Mouse (Mus musculus) embryonic facial prominence, embryonic 14.5 days (tissue): ENCODE data around the gene Plxna2. TPM values are rescaled to one million over a fixed set of nuclear protein-coding genes. Genes with fewer than 3 reads are reported as not detected.

Experiments used
- ATAC-seq: fragments of 200-750 bp; cut with Nextera tagmentation; 2 replicates; pipeline ENCODE4 v1.8.0; 2017; ENCODE audit warnings: low read depth, moderate number of reproducible peaks, moderate TSS enrichment
- DNase-seq: peaks from one replicate; pipeline ENCODE4 v3.0.0-alpha.2; 2015; ENCODE audit warnings: low spot score
- H3K27ac ChIP-seq: fragments of 300-500 bp; sonication (generic); replicated peaks from 2 replicates; pipeline ENCODE4 v1.5.1; 2014; ENCODE audit warnings: low read depth, mild to moderate bottlenecking, low read length, moderate library complexity
- H3K27me3 ChIP-seq: fragments of 300-500 bp; sonication (generic); replicated peaks from 2 replicates; pipeline ENCODE4 v1.6.1; 2014; ENCODE audit warnings: low read length; ENCODE audit not compliant: control insufficient read depth, insufficient read depth
- H3K36me3 ChIP-seq: fragments of 300-500 bp; sonication (generic); 2 replicates; pipeline ENCODE4 v1.6.1; 2014; ENCODE audit warnings: low read length, mixed read lengths; ENCODE audit not compliant: control insufficient read depth, insufficient read depth
- H3K4me1 ChIP-seq: fragments of 300-500 bp; sonication (generic); 2 replicates; pipeline ENCODE4 v1.6.1; 2014; ENCODE audit warnings: antibody characterized with exemption, low read length; ENCODE audit not compliant: control insufficient read depth, insufficient read depth
- H3K4me2 ChIP-seq: fragments of 300-500 bp; sonication (generic); 2 replicates; pipeline ENCODE4 v1.6.1; 2014; ENCODE audit warnings: low read depth, mild to moderate bottlenecking, low read length, moderate library complexity, mixed read lengths
- H3K4me3 ChIP-seq: fragments of 300-500 bp; sonication (generic); 2 replicates; pipeline ENCODE4 v1.5.1; 2014; ENCODE audit warnings: low read depth, mild to moderate bottlenecking, low read length
- H3K9ac ChIP-seq: fragments of 300-500 bp; sonication (generic); 2 replicates; pipeline ENCODE4 v1.6.1; 2014; ENCODE audit warnings: low read depth, mild to moderate bottlenecking, low read length, moderate library complexity, mixed read lengths
- H3K9me3 ChIP-seq: fragments of 300-500 bp; sonication (generic); 2 replicates; pipeline ENCODE4 v1.6.1; 2016; ENCODE audit warnings: low read length; ENCODE audit not compliant: control insufficient read depth
- WGBS: fragments of 180-500 bp; shearing (Covaris S2); extraction: QIAGEN DNeasy Blood & Tissue Kit; methylation state at CpG from one replicate; pipeline ENCODE4 v1.1.7; 2014; 5-methylcytosine and 5-hydroxymethylcytosine counted together
- polyA plus RNA-seq: library from polyadenylated mRNA; unstranded; fragments of >200 nt; fragmentation: Nextera tagmentation; extraction: Ambion mirVana; gene quantifications from 2 replicates; pipeline ENCODE4 v1.2.1, GENCODE M21; 2014

Gene Plxna2
- polyA plus RNA-seq, 1 experiment from 2014 or later, result 12.8 TPM

DNA sequence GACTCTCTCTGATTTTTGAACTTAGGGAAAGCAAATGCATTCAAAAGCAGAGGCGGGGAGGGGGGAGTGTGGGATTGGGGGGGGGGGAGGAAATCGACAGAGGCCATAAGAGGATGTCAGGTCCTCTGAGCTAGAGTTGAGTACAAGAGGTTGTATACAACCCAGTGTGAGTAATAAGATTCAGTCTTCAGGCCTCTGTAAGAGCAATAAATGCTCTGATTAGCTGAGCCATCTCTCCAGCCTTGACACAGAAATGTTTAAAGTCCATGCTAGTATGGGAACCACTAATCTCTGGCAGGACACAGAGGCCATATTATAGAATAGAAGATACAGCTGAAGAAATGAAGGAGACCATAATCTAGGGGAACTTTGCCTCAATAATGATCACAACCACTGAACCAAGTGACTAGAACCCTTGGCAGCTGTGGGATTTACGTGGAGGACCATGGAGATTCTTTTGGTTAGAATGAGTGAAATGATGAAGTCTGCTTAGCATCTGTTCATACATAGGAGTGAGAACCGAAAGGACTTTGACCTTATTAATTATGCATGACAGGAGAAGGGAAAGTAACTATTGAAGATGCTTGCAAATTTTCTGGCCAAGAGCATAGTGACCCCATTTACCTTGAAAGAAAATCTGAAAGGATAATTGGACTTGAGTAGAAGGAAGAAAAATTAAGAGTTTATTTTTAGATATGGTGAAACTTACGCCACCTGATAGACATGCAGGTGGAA is 158.7 kb downstream of the Plxna2 start:
- no peak overlapping the region for H3K4me2 ChIP-seq
- no peak overlapping the region for H3K9ac ChIP-seq
- DNase-seq, result no peak
- H3K4me3 ChIP-seq, result no peak overlapping the region
- H3K27ac ChIP-seq, result no peak overlapping the region
- H3K4me1 ChIP-seq, result no peaks in the 10 kb centered on the region
- H3K36me3 ChIP-seq, result no peaks in the 10 kb centered on the region
- no peaks in the 10 kb centered on the region for H3K9me3 ChIP-seq
- WGBS, result 84% methylated on average over 5 of the region's 5 CpGs
- H3K27me3 ChIP-seq, result no peaks in the 10 kb centered on the region
- ATAC-seq, result no peak

DNA sequence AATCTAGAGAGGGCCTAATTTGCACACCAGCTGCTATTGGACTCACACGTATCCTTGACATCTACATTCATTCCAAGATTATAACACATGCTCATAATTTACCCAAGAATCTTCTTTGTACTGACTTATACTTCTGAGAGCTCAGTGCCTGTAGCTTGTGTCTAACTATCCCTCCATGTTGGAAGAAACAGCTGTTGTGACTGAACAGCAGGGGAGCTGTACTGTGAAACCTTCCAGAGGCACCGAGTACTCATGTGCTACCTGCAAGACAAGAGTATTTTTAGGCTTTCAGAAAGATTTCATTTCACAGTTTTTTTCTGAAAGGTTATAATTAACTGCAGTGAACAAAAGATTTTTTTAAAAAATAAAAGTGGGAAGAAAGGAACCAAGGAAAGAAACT is 159.6 kb downstream of the Plxna2 start:
- DNase-seq, result no peak
- no peaks in the 10 kb centered on the region for H3K9me3 ChIP-seq
- no peak overlapping the region for H3K27ac ChIP-seq
- 77% methylated on average over 2 of the region's 2 CpGs for WGBS
- no peak overlapping the region for H3K4me2 ChIP-seq
- no peaks in the 10 kb centered on the region for H3K36me3 ChIP-seq
- no peak for ATAC-seq
- H3K27me3 ChIP-seq, result no peaks in the 10 kb centered on the region
- no peaks in the 10 kb centered on the region for H3K4me1 ChIP-seq
- no peak overlapping the region for H3K4me3 ChIP-seq
- no peak overlapping the region for H3K9ac ChIP-seq

DNA sequence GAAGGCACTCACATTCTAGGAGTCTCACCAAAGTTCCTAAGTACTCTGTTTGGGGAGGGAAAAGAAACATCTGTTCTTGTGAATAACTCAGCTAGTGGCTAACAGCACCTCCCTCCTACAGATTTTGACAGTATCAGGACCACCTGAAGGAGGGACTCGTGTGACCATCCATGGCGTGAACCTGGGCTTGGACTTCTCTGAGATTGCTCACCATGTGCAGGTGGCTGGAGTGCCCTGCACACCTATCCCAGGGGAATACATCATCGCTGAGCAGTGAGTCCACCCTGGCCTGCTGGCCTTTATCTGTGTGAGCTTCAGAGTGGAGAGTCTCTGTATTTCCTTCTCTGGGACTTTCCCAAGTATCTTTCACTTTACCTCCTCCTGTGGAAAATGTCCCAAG is 162.4 kb downstream of the Plxna2 start:
- H3K4me3 ChIP-seq, result no peak overlapping the region
- no peak overlapping the region for H3K27ac ChIP-seq
- DNase-seq (no peak), ATAC-seq (no peak)
- H3K4me1 ChIP-seq, result no peaks in the 10 kb centered on the region
- no peaks in the 10 kb centered on the region for H3K9me3 ChIP-seq
- no peak overlapping the region for H3K9ac ChIP-seq
- 0 out of 2 replicates have a peak, but pooled peaks cover 3% of the 10 kb centered on the region for H3K36me3 ChIP-seq
- H3K4me2 ChIP-seq, result no peak overlapping the region
- no peaks in the 10 kb centered on the region for H3K27me3 ChIP-seq
- WGBS, result 78% methylated on average over 3 of the region's 3 CpGs

DNA sequence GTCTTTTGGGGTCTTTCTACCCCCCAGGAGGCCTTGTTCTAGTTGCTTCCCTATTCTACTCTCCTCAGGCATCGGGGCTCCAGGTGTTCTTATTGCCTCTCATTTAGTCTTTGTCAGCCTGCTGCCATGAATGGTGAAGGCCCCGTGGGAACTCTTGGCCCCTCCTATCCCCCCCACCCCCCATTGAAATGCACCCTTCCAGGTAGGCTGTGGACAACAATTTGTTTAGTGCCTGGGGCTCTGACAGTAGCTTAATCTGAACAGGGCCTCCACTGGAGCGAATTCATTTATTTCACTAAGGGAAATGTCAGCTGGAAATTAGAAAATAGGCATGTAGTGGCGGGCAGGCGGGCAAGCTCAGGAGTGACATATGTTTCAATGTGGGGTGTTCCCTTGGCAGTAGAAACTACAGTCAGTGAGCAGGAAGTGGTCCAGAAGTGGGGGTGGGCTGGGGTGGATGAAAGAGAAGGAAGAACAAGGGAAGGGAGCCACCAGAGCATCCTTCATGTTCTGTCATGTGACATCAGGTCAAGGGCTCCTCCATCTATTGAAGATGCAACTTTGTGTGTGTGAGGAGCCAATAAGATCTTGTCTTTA is 162.9 kb downstream of the Plxna2 start:
- no peaks in the 10 kb centered on the region for H3K27me3 ChIP-seq
- H3K9ac ChIP-seq, result no peak overlapping the region
- no peak for ATAC-seq
- H3K4me2 ChIP-seq, result no peak overlapping the region
- no peak for DNase-seq
- no peaks in the 10 kb centered on the region for H3K9me3 ChIP-seq
- 0 out of 2 replicates have a peak, but pooled peaks cover 3% of the 10 kb centered on the region for H3K36me3 ChIP-seq
- H3K4me3 ChIP-seq, result no peak overlapping the region
- H3K4me1 ChIP-seq, result no peaks in the 10 kb centered on the region
- 66% methylated on average over 5 of the region's 5 CpGs for WGBS
- H3K27ac ChIP-seq, result no peak overlapping the region

DNA sequence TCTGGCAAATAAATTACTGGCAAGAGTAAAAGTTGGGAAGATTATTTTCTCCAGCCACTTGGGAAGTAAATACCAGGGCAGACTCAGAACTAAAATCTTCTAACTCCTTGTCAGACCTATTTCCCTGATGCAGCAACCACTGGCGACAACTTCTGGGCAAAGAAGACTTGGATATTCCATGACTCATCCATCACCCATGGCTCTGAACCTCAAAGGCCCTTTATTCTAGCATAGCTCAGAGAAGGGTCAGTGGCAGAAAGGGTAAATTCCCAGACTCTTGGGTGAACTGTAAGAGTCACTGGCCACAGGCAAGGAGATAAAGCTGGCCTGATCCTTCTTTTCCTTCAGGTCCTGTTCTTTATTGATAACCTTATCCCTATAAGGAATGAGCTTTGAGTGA is 163.5 kb downstream of the Plxna2 start:
- Histone ChIP-seq H3K4me3 (no peak overlapping the region), H3K9ac (no peak overlapping the region), H3K36me3 (0 out of 2 replicates have a peak, but pooled peaks cover 3% of the 10 kb centered on the region), H3K27ac (no peak overlapping the region), H3K27me3 (no peaks in the 10 kb centered on the region), H3K4me1 (no peaks in the 10 kb centered on the region), H3K9me3 (no peaks in the 10 kb centered on the region), H3K4me2 (no peak overlapping the region)
- 88% methylated on average over 1 of the region's 1 CpGs for WGBS
- ATAC-seq (no peak), DNase-seq (no peak)

DNA sequence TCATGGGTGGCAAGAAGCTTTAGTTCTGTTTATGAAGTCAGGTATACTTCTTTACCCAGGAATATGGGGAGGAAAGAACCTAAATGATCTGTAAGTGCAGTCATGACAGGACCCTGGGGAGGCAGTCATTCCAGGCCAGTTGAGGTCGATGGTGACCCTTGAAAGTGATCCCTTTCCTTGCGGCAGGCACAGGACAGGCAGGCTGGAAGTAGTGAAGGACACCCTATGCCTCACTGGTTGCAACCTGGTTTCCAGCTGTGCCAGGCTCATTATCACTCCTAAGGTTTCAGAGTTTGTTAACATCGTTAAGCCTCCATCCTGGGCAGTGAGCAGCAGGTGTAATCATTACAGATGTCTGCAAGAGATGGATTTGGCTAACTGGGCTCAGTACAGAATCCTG is 164.3 kb downstream of the Plxna2 start:
- H3K9me3 ChIP-seq, result no peaks in the 10 kb centered on the region
- H3K4me3 ChIP-seq, result no peak overlapping the region
- 40% methylated on average over 3 of the region's 3 CpGs for WGBS
- no peak overlapping the region for H3K9ac ChIP-seq
- 0 out of 2 replicates have a peak, but pooled peaks cover 3% of the 10 kb centered on the region for H3K36me3 ChIP-seq
- ATAC-seq, result no peak
- DNase-seq, result no peak
- no peak overlapping the region for H3K4me2 ChIP-seq
- H3K27me3 ChIP-seq, result no peaks in the 10 kb centered on the region
- no peak overlapping the region for H3K27ac ChIP-seq
- H3K4me1 ChIP-seq, result no peaks in the 10 kb centered on the region

DNA sequence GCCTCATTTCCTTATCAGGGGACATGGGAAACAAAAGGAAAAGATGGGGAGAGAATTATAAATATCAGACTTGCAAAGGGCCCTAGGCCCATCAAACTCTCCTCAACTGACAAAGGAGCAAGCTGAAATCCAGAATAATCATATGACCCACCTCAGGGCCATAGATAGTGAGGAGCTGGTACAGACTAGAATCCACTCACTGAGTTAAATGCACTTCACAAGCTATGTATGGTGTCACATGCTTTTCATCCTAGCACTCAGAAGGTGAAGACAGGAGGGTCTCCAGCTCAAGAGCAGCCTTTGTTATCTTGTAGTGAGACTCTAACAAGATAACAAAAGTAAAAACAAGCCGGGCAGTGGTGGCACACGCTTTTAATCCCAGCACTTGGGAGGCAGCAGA is 169.6 kb downstream of the Plxna2 start:
- DNase-seq (no peak), ATAC-seq (no peak)
- 91% methylated on average over 2 of the region's 2 CpGs for WGBS
- Histone ChIP-seq H3K4me1 (no peaks in the 10 kb centered on the region), H3K27ac (no peak overlapping the region), H3K36me3 (peaks cover 37% of the 10 kb centered on the region), H3K9ac (no peak overlapping the region), H3K4me2 (no peak overlapping the region), H3K27me3 (no peaks in the 10 kb centered on the region), H3K9me3 (no peaks in the 10 kb centered on the region), H3K4me3 (no peak overlapping the region)

DNA sequence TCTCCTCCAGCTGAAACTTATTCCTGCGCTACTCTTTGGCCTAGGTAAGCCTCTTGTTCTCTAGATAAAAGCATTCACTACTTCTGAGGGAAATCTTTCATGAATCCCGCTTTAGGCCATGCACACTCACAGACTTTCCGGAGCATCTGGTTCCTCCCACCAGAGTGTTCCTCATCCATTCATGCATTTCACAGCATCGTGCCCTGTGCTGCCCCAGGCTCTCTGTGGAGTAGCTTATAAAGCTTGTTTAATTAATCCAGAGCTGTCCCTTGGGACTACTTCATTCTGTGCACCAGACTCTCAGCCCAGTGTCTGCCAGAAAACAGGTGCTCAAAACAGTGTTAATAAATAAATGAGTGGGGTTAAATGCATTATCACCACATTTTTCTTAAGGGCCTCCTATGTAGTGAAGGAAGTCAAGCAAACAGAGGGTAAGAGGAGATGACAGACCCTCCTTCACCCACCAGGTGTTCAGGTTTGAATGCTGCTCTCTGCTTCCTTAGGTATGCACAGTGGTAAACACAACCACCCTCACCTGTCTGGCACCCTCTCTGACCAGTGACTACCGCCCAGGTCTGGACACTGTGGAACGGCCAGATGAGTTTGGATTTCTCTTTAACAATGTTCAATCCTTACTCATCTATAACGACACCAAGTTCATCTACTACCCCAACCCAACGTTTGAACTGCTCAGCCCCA is 175.4 kb downstream of the Plxna2 start:
- DNase-seq, result peak; percentile 38
- 80% methylated on average over 8 of the region's 8 CpGs for WGBS
- no peak overlapping the region for H3K4me3 ChIP-seq
- H3K4me2 ChIP-seq, result no peak overlapping the region
- no peak overlapping the region for H3K27ac ChIP-seq
- H3K9ac ChIP-seq, result no peak overlapping the region
- ATAC-seq, result peak; percentile 55; the same call in 1 of the 2 replicates
- H3K36me3 ChIP-seq, result peaks cover 71% of the 10 kb centered on the region
- H3K9me3 ChIP-seq, result no peaks in the 10 kb centered on the region
- H3K27me3 ChIP-seq, result no peaks in the 10 kb centered on the region
- no peaks in the 10 kb centered on the region for H3K4me1 ChIP-seq
